ENCODE assay signal across 10 mouse cellular contexts in genomic region chr13:51411243-51411642, GRCm38 (mm10). TPM values are rescaled to one million over a fixed set of nuclear protein-coding genes. Genes with fewer than 3 reads are reported as not detected.
DNase-seq lines count a peak whose midpoint lies in the region; ATAC-seq lines count a peak whose summit lies in the region.
"Had no signal": no experiment of that assay in that cellular context is flagged by ENCODE, and none has a peak within 500 bp of the region (broad histone marks: within the 10 kb centered on the region; RNA-seq: fewer than 3 reads in every experiment).

No protein-coding gene starts in this region.

- H3K4me2 ChIP-seq in lung, embryonic 15.5 days = peak overlapping the region; percentile 70
- H3K4me2 ChIP-seq in hindbrain, embryonic 11.5 days (replicated peaks; ENCODE audit: low read depth, low read length) = peak overlapping the region; percentile 2
- H3K4me2 ChIP-seq in neural tube, embryonic 13.5 days = peak overlapping the region; percentile 29

- 37% methylated on average over 9 of the region's 9 CpGs for whole genome bisulfite sequencing in lung, embryonic 15.5 days
- WGBS in hindbrain, embryonic 11.5 days = 76% methylated on average over 9 of the region's 9 CpGs
- WGBS in neural tube, embryonic 13.5 days = 70% methylated on average over 9 of the region's 9 CpGs

- H3K36me3 ChIP-seq in lung, embryonic 15.5 days = peaks cover 15% of the 10 kb centered on the region
- H3K36me3 ChIP-seq in hindbrain, embryonic 11.5 days (ENCODE audit: control insufficient read depth, insufficient read depth, low read length) = no peaks in the 10 kb centered on the region
- no peaks in the 10 kb centered on the region for H3K36me3 ChIP-seq in neural tube, embryonic 13.5 days

- H3K27me3 ChIP-seq in lung, embryonic 15.5 days = 0 out of 2 replicates have a peak, but pooled peaks cover 7% of the 10 kb centered on the region
- H3K27me3 ChIP-seq in hindbrain, embryonic 11.5 days (ENCODE audit: control insufficient read depth, insufficient read depth, low read length) = peaks cover 9% of the 10 kb centered on the region
- peaks cover 29% of the 10 kb centered on the region for H3K27me3 ChIP-seq in neural tube, embryonic 13.5 days

- peak; percentile 84 for DNase-seq in heart, adult 11 months
- no peak for DNase-seq in heart, adult 9 months (ENCODE audit: low spot score in 2 of 2)
- DNase-seq in lung, postnatal 25 days (ENCODE audit: low spot score) = no peak
- DNase-seq in hindbrain, embryonic 11.5 days (ENCODE audit: low spot score) = no peak
- no peak for DNase-seq in cerebellum, adult 9-11 months
- no peak for DNase-seq in layer of hippocampus, adult 9-11 months

- H3K27ac ChIP-seq in lung, embryonic 15.5 days = peak overlapping the region; percentile 86
- no peak overlapping the region for H3K27ac ChIP-seq in hindbrain, embryonic 11.5 days (ENCODE audit: low read depth, low read length)
- H3K27ac ChIP-seq in neural tube, embryonic 13.5 days (replicated peaks) = no peak overlapping the region
- H3K27ac ChIP-seq: layer of hippocampus, adult 2 months had no signal

- peak overlapping the region; percentile 53 for H3K9ac ChIP-seq in lung, embryonic 15.5 days
- no peak overlapping the region; the same call in 1 of the 2 replicates for H3K9ac ChIP-seq in hindbrain, embryonic 11.5 days (ENCODE audit: low read depth, low read length)
- 0 out of 2 replicates have a peak overlapping the region, but pooled peaks have one; percentile 31 for H3K9ac ChIP-seq in neural tube, embryonic 13.5 days

- no peak for ATAC-seq in lung, embryonic 15.5 days (ENCODE audit: borderline replicate concordance, extremely low read depth, low FRiP score, low TSS enrichment)
- ATAC-seq in hindbrain, embryonic 11.5 days (ENCODE audit: low FRiP score) = no peak
- no peak for ATAC-seq in neural tube, embryonic 13.5 days (ENCODE audit: low read depth)

- H3K4me3 ChIP-seq in lung, embryonic 15.5 days = peak overlapping the region; percentile 61
- H3K4me3 ChIP-seq in hindbrain, embryonic 11.5 days (ENCODE audit: low read depth, low read length) = no peak overlapping the region
- H3K4me3 ChIP-seq in neural tube, embryonic 13.5 days = no peak overlapping the region
- H3K4me3 ChIP-seq: layer of hippocampus, adult 2 months; megakaryocyte, embryonic 14.5 days had no signal

- H3K4me1 ChIP-seq in lung, embryonic 15.5 days = peaks cover 34% of the 10 kb centered on the region
- peaks cover 10% of the 10 kb centered on the region; the same call in 1 of the 2 replicates for H3K4me1 ChIP-seq in hindbrain, embryonic 11.5 days (replicated peaks; ENCODE audit: control insufficient read depth, insufficient read depth, low read length)
- peaks cover 20% of the 10 kb centered on the region for H3K4me1 ChIP-seq in neural tube, embryonic 13.5 days (replicated peaks)
- H3K4me1 ChIP-seq: megakaryocyte, embryonic 14.5 days had no signal

- no peaks in the 10 kb centered on the region for H3K9me3 ChIP-seq in lung, embryonic 15.5 days
- no peaks in the 10 kb centered on the region for H3K9me3 ChIP-seq in hindbrain, embryonic 11.5 days (ENCODE audit: control insufficient read depth, low read length)
- peaks cover 5% of the 10 kb centered on the region; the same call in 1 of the 2 replicates for H3K9me3 ChIP-seq in neural tube, embryonic 13.5 days

RNA-seq across cellular contexts. Expression of gene S1pr3, which starts 2.8 kb away (rescaled TPM):
- 107 and 115 TPM in 2 replicates for polyA plus RNA-seq in lung, embryonic 15.5 days (2015; fragmentation: Nextera tagmentation; extraction: Ambion mirVana)
- polyA plus RNA-seq in hindbrain, embryonic 11.5 days (2014; fragmentation: Nextera tagmentation; extraction: Ambion mirVana) = 46.8 and 48.5 TPM in 2 replicates
- 12.0 and 15.3 TPM in 2 replicates for polyA plus RNA-seq in neural tube, embryonic 13.5 days (2015; fragmentation: Nextera tagmentation; extraction: Ambion mirVana)

Comparison
In these comparisons a context has a peak if more than half of its experiments do, and no peak if none do; other contexts are left out.
1. H3K4me2 ChIP-seq: peak in every context shown above with its lines; median percentile 70 in lung, embryonic 15.5 days; 29 in neural tube, embryonic 13.5 days; 2 in hindbrain, embryonic 11.5 days.